17 mouse cellular contexts compared by ENCODE assay signal in the genomic region with DNA sequence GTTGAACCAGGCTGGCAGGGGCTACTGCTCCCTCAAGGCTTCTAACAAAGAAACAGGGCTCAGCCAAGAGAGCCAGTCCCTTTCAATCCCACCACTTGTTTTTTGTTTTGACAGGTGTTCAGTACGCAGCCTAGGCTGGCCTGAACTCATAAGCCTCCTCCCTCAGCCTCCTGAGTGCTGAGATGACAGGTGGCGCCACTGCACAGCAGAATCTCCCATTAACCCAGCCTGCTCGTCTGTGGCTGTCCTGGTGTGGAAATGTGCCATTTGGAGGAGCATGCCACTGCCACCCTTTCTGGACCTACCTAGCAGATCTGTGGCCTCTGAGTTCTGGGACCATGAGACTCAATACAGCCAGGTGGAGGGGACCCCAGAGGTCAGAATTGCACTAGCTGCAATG. TPM values are rescaled to one million over a fixed set of nuclear protein-coding genes. Genes with fewer than 3 reads are reported as not detected.
DNase-seq lines count a peak whose midpoint lies in the region; ATAC-seq and TF ChIP-seq lines count a peak whose summit lies in the region.
"Had no signal": no experiment of that assay in that cellular context is flagged by ENCODE, and none has a peak within 500 bp of the region (broad histone marks: within the 10 kb centered on the region; RNA-seq: fewer than 3 reads in every experiment).

No protein-coding gene starts in this region.

- H3K4me2 ChIP-seq in forebrain, postnatal 0 days (ENCODE audit: low read depth), result no peak overlapping the region
- H3K4me2 ChIP-seq in forebrain, embryonic 16.5 days (ENCODE audit: low read length), result no peak overlapping the region
- H3K4me2 ChIP-seq in limb, embryonic 14.5 days (replicated peaks; ENCODE audit: low read depth, low read length, severe bottlenecking), result no peak overlapping the region
- H3K4me2 ChIP-seq: embryonic facial prominence, embryonic 12.5 days; heart, embryonic 12.5 days; limb, embryonic 15.5 days had no signal

- no peak overlapping the region for H3K4me3 ChIP-seq in forebrain, postnatal 0 days (ENCODE audit: low read depth, low read length)
- no peak overlapping the region for H3K4me3 ChIP-seq in forebrain, embryonic 16.5 days (replicated peaks; ENCODE audit: low read length)
- H3K4me3 ChIP-seq in limb, embryonic 14.5 days (replicated peaks; ENCODE audit: low read length), result no peak overlapping the region
- no peak overlapping the region for H3K4me3 ChIP-seq in limb, embryonic 10.5 days
- H3K4me3 ChIP-seq: embryonic facial prominence, embryonic 12.5 days; heart, embryonic 12.5 days; limb, embryonic 15.5 days; megakaryocyte, embryonic 14.5 days had no signal

- ATAC-seq in forebrain, postnatal 0 days, result no peak
- ATAC-seq in forebrain, embryonic 16.5 days, result no peak
- no peak for ATAC-seq in limb, embryonic 14.5 days (ENCODE audit: low FRiP score, low read depth)
- ATAC-seq: Patski had no signal

- no peak overlapping the region for H3K27ac ChIP-seq in forebrain, postnatal 0 days (ENCODE audit: low read depth, low read length)
- no peak overlapping the region for H3K27ac ChIP-seq in forebrain, embryonic 16.5 days (ENCODE audit: low read length)
- no peak overlapping the region for H3K27ac ChIP-seq in limb, embryonic 14.5 days (replicated peaks; ENCODE audit: low read depth, low read length)
- H3K27ac ChIP-seq in limb, embryonic 10.5 days, result no peak overlapping the region
- H3K27ac ChIP-seq: embryonic facial prominence, embryonic 12.5 days; limb, embryonic 15.5 days had no signal

- H3K36me3 ChIP-seq in forebrain, postnatal 0 days (ENCODE audit: insufficient read depth), result peaks cover 86% of the 10 kb centered on the region
- peaks cover 51% of the 10 kb centered on the region for H3K36me3 ChIP-seq in forebrain, embryonic 16.5 days (ENCODE audit: control insufficient read depth, insufficient read depth)
- H3K36me3 ChIP-seq in limb, embryonic 14.5 days (ENCODE audit: control insufficient read depth, insufficient read depth, low read length), result peaks cover 91% of the 10 kb centered on the region
- peaks cover 99% of the 10 kb centered on the region for H3K36me3 ChIP-seq in limb, embryonic 10.5 days

- no peak for DNase-seq in forebrain, postnatal 0 days
- peak; percentile 10 for DNase-seq in limb, embryonic 14.5 days (ENCODE audit: low spot score)
- DNase-seq in limb, embryonic 10.5 days (ENCODE audit: low spot score), result no peak
- DNase-seq in 3T3-L1 (ENCODE audit: low read depth, low spot score), result peak; percentile 31
- DNase-seq in MN1 (ENCODE audit: low spot score), result peak; percentile 70
- DNase-seq in urinary bladder, postnatal 25 days (ENCODE audit: low spot score), result no peak
- no peak for DNase-seq in spleen, postnatal 36 days (ENCODE audit: low spot score in 2 of 2)
- DNase-seq: cerebellum, adult 9-11 months; kidney, adult 18-20 months; right cerebral cortex, adult 18-20 months; spleen, adult 18-20 months had no signal

- WGBS in forebrain, postnatal 0 days, result 58% methylated on average over 3 of the region's 3 CpGs
- 57% methylated on average over 3 of the region's 3 CpGs for WGBS in forebrain, embryonic 16.5 days
- WGBS in limb, embryonic 14.5 days, result 61% methylated on average over 3 of the region's 3 CpGs
- WGBS in limb, embryonic 10.5 days, result 65% methylated on average over 3 of the region's 3 CpGs

- H3K27me3 ChIP-seq in forebrain, postnatal 0 days (ENCODE audit: insufficient read depth, low read length), result no peaks in the 10 kb centered on the region
- no peaks in the 10 kb centered on the region for H3K27me3 ChIP-seq in forebrain, embryonic 16.5 days (replicated peaks; ENCODE audit: control insufficient read depth, insufficient read depth, low read length)
- no peaks in the 10 kb centered on the region for H3K27me3 ChIP-seq in limb, embryonic 14.5 days (ENCODE audit: control insufficient read depth, insufficient read depth, low read length)
- no peaks in the 10 kb centered on the region for H3K27me3 ChIP-seq in limb, embryonic 10.5 days (ENCODE audit: low read depth, poor library complexity, severe bottlenecking)
- H3K27me3 ChIP-seq: embryonic facial prominence, embryonic 12.5 days; heart, embryonic 12.5 days; limb, embryonic 15.5 days; megakaryocyte, embryonic 14.5 days; Patski had no signal

- TF ChIP-seq CTCF in forebrain, postnatal 0 days (IDR thresholded peaks at IDR 0.05; ENCODE audit: low read depth), result peak; percentile 44

- H3K4me1 ChIP-seq in forebrain, postnatal 0 days (ENCODE audit: insufficient read depth), result no peaks in the 10 kb centered on the region
- no peaks in the 10 kb centered on the region for H3K4me1 ChIP-seq in forebrain, embryonic 16.5 days (replicated peaks; ENCODE audit: control insufficient read depth, insufficient read depth, low read length)
- no peaks in the 10 kb centered on the region for H3K4me1 ChIP-seq in limb, embryonic 14.5 days (ENCODE audit: control insufficient read depth, insufficient read depth, low read length)
- H3K4me1 ChIP-seq in limb, embryonic 10.5 days, result no peaks in the 10 kb centered on the region
- H3K4me1 ChIP-seq: embryonic facial prominence, embryonic 12.5 days; heart, embryonic 12.5 days; limb, embryonic 15.5 days had no signal

- TF ChIP-seq POLR2A in limb, embryonic 14.5 days (IDR thresholded peaks at IDR 0.05; ENCODE audit: borderline replicate concordance, extremely low read depth, insufficient read depth, insufficient read length), result no peak

- no peaks in the 10 kb centered on the region for H3K9me3 ChIP-seq in forebrain, postnatal 0 days (ENCODE audit: low read length)
- H3K9me3 ChIP-seq in forebrain, embryonic 16.5 days (ENCODE audit: control insufficient read depth, low read length), result no peaks in the 10 kb centered on the region
- H3K9me3 ChIP-seq in limb, embryonic 14.5 days (ENCODE audit: control insufficient read depth, low read length), result no peaks in the 10 kb centered on the region
- no peaks in the 10 kb centered on the region for H3K9me3 ChIP-seq in limb, embryonic 10.5 days (replicated peaks)
- H3K9me3 ChIP-seq: embryonic facial prominence, embryonic 12.5 days; heart, embryonic 12.5 days; limb, embryonic 15.5 days; megakaryocyte, embryonic 14.5 days had no signal

- no peak overlapping the region for H3K9ac ChIP-seq in forebrain, postnatal 0 days
- H3K9ac ChIP-seq in forebrain, embryonic 16.5 days (replicated peaks; ENCODE audit: low read depth, low read length), result no peak overlapping the region
- H3K9ac ChIP-seq in limb, embryonic 14.5 days (ENCODE audit: low read depth, low read length, severe bottlenecking), result no peak overlapping the region
- H3K9ac ChIP-seq: embryonic facial prominence, embryonic 12.5 days; heart, embryonic 12.5 days; limb, embryonic 15.5 days had no signal

RNA-seq across cellular contexts. Expression of a gene that starts 15.0 kb away (rescaled TPM):
- 16.2 and 21.9 TPM in 2 replicates for total RNA-seq in forebrain, postnatal 0 days (2014; rRNA removed)
- 16.1 and 19.5 TPM in 2 replicates for polyA plus RNA-seq in forebrain, postnatal 0 days (2015; fragmentation: Nextera tagmentation; extraction: Ambion mirVana)
- polyA plus RNA-seq in forebrain, embryonic 16.5 days (2015; fragmentation: Nextera tagmentation; extraction: Ambion mirVana), result 32.1 and 32.3 TPM in 2 replicates
- polyA plus RNA-seq in limb, embryonic 14.5 days (2012; rRNA removed), result 54.3 and 69.6 TPM in 2 replicates
- polyA plus RNA-seq in limb, embryonic 14.5 days (2014; fragmentation: Nextera tagmentation; extraction: Ambion mirVana), result 33.9 and 37.7 TPM in 2 replicates
- 44.5 and 44.8 TPM in 2 replicates for polyA plus RNA-seq in limb, embryonic 10.5 days (2016; fragmentation: Nextera tagmentation; extraction: Ambion mirVana)

RNA-seq across cellular contexts. Expression of a gene that starts 20.0 kb away (rescaled TPM):
- 52.3 and 65.1 TPM in 2 replicates for total RNA-seq in forebrain, postnatal 0 days (2014; rRNA removed)
- polyA plus RNA-seq in forebrain, postnatal 0 days (2015; fragmentation: Nextera tagmentation; extraction: Ambion mirVana), result 65.7 and 75.0 TPM in 2 replicates
- polyA plus RNA-seq in forebrain, embryonic 16.5 days (2015; fragmentation: Nextera tagmentation; extraction: Ambion mirVana), result 54.2 and 63.8 TPM in 2 replicates
- polyA plus RNA-seq in limb, embryonic 14.5 days (2012; rRNA removed), result 83.2 and 93.7 TPM in 2 replicates
- polyA plus RNA-seq in limb, embryonic 14.5 days (2014; fragmentation: Nextera tagmentation; extraction: Ambion mirVana), result 99.7 and 101 TPM in 2 replicates
- 78.0 and 80.7 TPM in 2 replicates for polyA plus RNA-seq in limb, embryonic 10.5 days (2016; fragmentation: Nextera tagmentation; extraction: Ambion mirVana)

RNA-seq across cellular contexts. Expression of a gene that starts 41.5 kb away (rescaled TPM):
- 11.0 and 12.8 TPM in 2 replicates for total RNA-seq in forebrain, postnatal 0 days (2014; rRNA removed)
- 8.6 TPM in 2 replicates for polyA plus RNA-seq in forebrain, postnatal 0 days (2015; fragmentation: Nextera tagmentation; extraction: Ambion mirVana)
- 10.1 and 10.2 TPM in 2 replicates for polyA plus RNA-seq in forebrain, embryonic 16.5 days (2015; fragmentation: Nextera tagmentation; extraction: Ambion mirVana)
- 9.3 and 10.3 TPM in 2 replicates for polyA plus RNA-seq in limb, embryonic 14.5 days (2012; rRNA removed)
- polyA plus RNA-seq in limb, embryonic 14.5 days (2014; fragmentation: Nextera tagmentation; extraction: Ambion mirVana), result 11.6 and 11.7 TPM in 2 replicates
- polyA plus RNA-seq in limb, embryonic 10.5 days (2016; fragmentation: Nextera tagmentation; extraction: Ambion mirVana), result 6.1 and 10.6 TPM in 2 replicates

RNA-seq across cellular contexts. Expression of a gene that starts 52.9 kb away (rescaled TPM):
- total RNA-seq in forebrain, postnatal 0 days (2014; rRNA removed), result 44.2 and 53.6 TPM in 2 replicates
- 15.4 and 17.2 TPM in 2 replicates for polyA plus RNA-seq in forebrain, postnatal 0 days (2015; fragmentation: Nextera tagmentation; extraction: Ambion mirVana)
- polyA plus RNA-seq in forebrain, embryonic 16.5 days (2015; fragmentation: Nextera tagmentation; extraction: Ambion mirVana), result 23.4 and 24.5 TPM in 2 replicates
- 14.5 and 18.4 TPM in 2 replicates for polyA plus RNA-seq in limb, embryonic 14.5 days (2012; rRNA removed)
- 16.0 and 17.4 TPM in 2 replicates for polyA plus RNA-seq in limb, embryonic 14.5 days (2014; fragmentation: Nextera tagmentation; extraction: Ambion mirVana)
- 12.2 and 14.6 TPM in 2 replicates for polyA plus RNA-seq in limb, embryonic 10.5 days (2016; fragmentation: Nextera tagmentation; extraction: Ambion mirVana)

Comparison
In these comparisons a context has a peak if more than half of its experiments do, and no peak if none do; other contexts are left out.
1. DNase-seq: peak in limb, embryonic 14.5 days (single experiment), 3T3-L1 (single experiment) and MN1 (single experiment); none in forebrain, postnatal 0 days (single experiment), limb, embryonic 10.5 days (single experiment), urinary bladder, postnatal 25 days (single experiment) and spleen, postnatal 36 days (0 of 2).